Mouse (Mus musculus) stomach, embryonic 16.5 days (tissue): ENCODE measurements around the gene Gm11172. TPM values are rescaled to one million over a fixed set of nuclear protein-coding genes. Genes with fewer than 3 reads are reported as not detected.

ENCODE experiments used
- ATAC-seq: fragments of 200-750 bp; cut with Nextera tagmentation; 2 replicates; pipeline ENCODE4 v1.8.0; 2017; ENCODE audit warnings: moderate number of reproducible peaks, moderate TSS enrichment; ENCODE audit not compliant: insufficient read depth, low FRiP score
- H3K27ac ChIP-seq: fragments of 300-500 bp; sonication (generic); 2 replicates; pipeline ENCODE4 v1.5.1; 2014; ENCODE audit warnings: low read length
- H3K27me3 ChIP-seq: fragments of 300-500 bp; sonication (generic); 2 replicates; pipeline ENCODE4 v1.6.1; 2014; ENCODE audit warnings: low read length, control low read depth, mixed read lengths; ENCODE audit not compliant: control insufficient read depth, insufficient read depth
- H3K36me3 ChIP-seq: fragments of 300-500 bp; sonication (generic); 2 replicates; pipeline ENCODE4 v1.6.1; 2014; ENCODE audit warnings: low read length; ENCODE audit not compliant: control insufficient read depth, insufficient read depth
- H3K4me1 ChIP-seq: fragments of 300-500 bp; sonication (generic); 2 replicates; pipeline ENCODE4 v1.6.1; 2014; ENCODE audit warnings: low read length, control low read depth, mixed read lengths; ENCODE audit not compliant: control insufficient read depth, insufficient read depth
- H3K4me2 ChIP-seq: fragments of 300-500 bp; sonication (generic); 2 replicates; pipeline ENCODE4 v1.6.1; 2014; ENCODE audit warnings: low read depth, low read length, mixed read lengths
- H3K4me3 ChIP-seq: fragments of 300-500 bp; sonication (generic); replicated peaks from 2 replicates; pipeline ENCODE4 v1.5.1; 2014; ENCODE audit warnings: mild to moderate bottlenecking, low read length
- H3K9ac ChIP-seq: fragments of 300-500 bp; sonication (generic); 2 replicates; pipeline ENCODE4 v1.6.1; 2014; ENCODE audit warnings: low read length
- H3K9me3 ChIP-seq: fragments of 300-500 bp; sonication (generic); replicated peaks from 2 replicates; pipeline ENCODE4 v1.6.1; 2016; ENCODE audit warnings: low read length, control low read depth; ENCODE audit not compliant: control insufficient read depth
- WGBS: fragments of 180-500 bp; shearing (Covaris S2); extraction: QIAGEN DNeasy Blood & Tissue Kit; methylation state at CpG from one replicate; pipeline ENCODE4 v1.1.7; 2014; 5-methylcytosine and 5-hydroxymethylcytosine counted together
- polyA plus RNA-seq: library from polyadenylated mRNA; unstranded; fragments of >200 nt; fragmentation: Nextera tagmentation; extraction: Ambion mirVana; gene quantifications from 2 replicates; pipeline ENCODE4 v1.2.1, GENCODE M21; 2015

The Gm11172 gene
- polyA plus RNA-seq, 1 experiment from 2014 or later, result not detected

- WGBS, result 36% methylated on average over 4 of the region's 4 CpGs
- Histone ChIP-seq H3K27ac (peak overlapping the region; percentile 70), H3K4me3 (no peak overlapping the region), H3K9me3 (no peaks in the 10 kb centered on the region), H3K27me3 (no peaks in the 10 kb centered on the region), H3K36me3 (no peaks in the 10 kb centered on the region), H3K4me2 (no peak overlapping the region), H3K9ac (no peak overlapping the region), H3K4me1 (no peaks in the 10 kb centered on the region)
- ATAC-seq, result peak; percentile 73
These were observed 8.7 kb downstream of the Gm11172 start for GRCm38 (mm10) chr16:10821387-10821786.

GRCm38 (mm10) chr16:10824536-10824935, 11.8 kb downstream of the Gm11172 start:
- no peaks in the 10 kb centered on the region for H3K36me3 ChIP-seq
- H3K27me3 ChIP-seq, result no peaks in the 10 kb centered on the region
- H3K9me3 ChIP-seq, result no peaks in the 10 kb centered on the region
- H3K27ac ChIP-seq, result no peak overlapping the region
- 0 out of 2 replicates have a peak, but pooled peaks cover 2% of the 10 kb centered on the region for H3K4me1 ChIP-seq
- no peak for ATAC-seq
- H3K4me2 ChIP-seq, result no peak overlapping the region
- WGBS, result 83% methylated on average over 1 of the region's 1 CpGs
- no peak overlapping the region for H3K4me3 ChIP-seq
- no peak overlapping the region for H3K9ac ChIP-seq

- H3K4me2 ChIP-seq, result no peak overlapping the region
- H3K27me3 ChIP-seq, result no peaks in the 10 kb centered on the region
- H3K36me3 ChIP-seq, result no peaks in the 10 kb centered on the region
- WGBS, result 68% methylated on average over 4 of the region's 4 CpGs
- no peak overlapping the region for H3K4me3 ChIP-seq
- no peak overlapping the region for H3K27ac ChIP-seq
- H3K9ac ChIP-seq, result no peak overlapping the region
- no peaks in the 10 kb centered on the region for H3K9me3 ChIP-seq
- no peak for ATAC-seq
- H3K4me1 ChIP-seq, result 0 out of 2 replicates have a peak, but pooled peaks cover 2% of the 10 kb centered on the region
These were observed 13.1 kb downstream of the Gm11172 start for GRCm38 (mm10) chr16:10825840-10826239.

- Histone ChIP-seq H3K4me3 (no peak overlapping the region), H3K4me1 (0 out of 2 replicates have a peak, but pooled peaks cover 2% of the 10 kb centered on the region)
These were observed 14.6 kb downstream of the Gm11172 start for GRCm38 (mm10) chr16:10827269-10827668.

GRCm38 (mm10) chr16:10827766-10828460, 15.2 kb downstream of the Gm11172 start:
- no peaks in the 10 kb centered on the region for H3K36me3 ChIP-seq
- no peaks in the 10 kb centered on the region for H3K27me3 ChIP-seq
- H3K4me3 ChIP-seq, result no peak overlapping the region
- H3K9ac ChIP-seq, result no peak overlapping the region
- H3K27ac ChIP-seq, result no peak overlapping the region
- no peaks in the 10 kb centered on the region for H3K9me3 ChIP-seq
- no peak overlapping the region for H3K4me2 ChIP-seq
- 0 out of 2 replicates have a peak, but pooled peaks cover 2% of the 10 kb centered on the region for H3K4me1 ChIP-seq
- WGBS, result 74% methylated on average over 7 of the region's 7 CpGs
- ATAC-seq, result no peak

More at GRCm38 (mm10) chr16:10827269-10827668, 14.6 kb downstream of the Gm11172 start:
- no peak overlapping the region for H3K27ac ChIP-seq
- ATAC-seq, result no peak
- H3K9me3 ChIP-seq, result no peaks in the 10 kb centered on the region
- no peak overlapping the region for H3K9ac ChIP-seq
- H3K36me3 ChIP-seq, result no peaks in the 10 kb centered on the region
- 89% methylated on average over 9 of the region's 9 CpGs for WGBS
- no peak overlapping the region for H3K4me2 ChIP-seq
- H3K27me3 ChIP-seq, result no peaks in the 10 kb centered on the region

- no peaks in the 10 kb centered on the region for H3K36me3 ChIP-seq
These were observed 15.7 kb downstream of the Gm11172 start for GRCm38 (mm10) chr16:10828461-10828805.

GRCm38 (mm10) chr16:10834542-10834910, 21.8 kb downstream of the Gm11172 start:
- 3% methylated on average over 12 of the region's 12 CpGs for WGBS
- H3K27ac ChIP-seq, result no peak overlapping the region; the same call in 1 of the 2 replicates
- H3K9ac ChIP-seq, result peak overlapping the region; percentile 86; the same call in 1 of the 2 replicates

More at GRCm38 (mm10) chr16:10828461-10828805, 15.7 kb downstream of the Gm11172 start:
- no peak overlapping the region for H3K9ac ChIP-seq
- H3K4me3 ChIP-seq, result no peak overlapping the region
- H3K27me3 ChIP-seq, result no peaks in the 10 kb centered on the region
- no peaks in the 10 kb centered on the region for H3K9me3 ChIP-seq
- H3K4me2 ChIP-seq, result no peak overlapping the region
- ATAC-seq, result no peak
- H3K4me1 ChIP-seq, result 0 out of 2 replicates have a peak, but pooled peaks cover 2% of the 10 kb centered on the region
- H3K27ac ChIP-seq, result no peak overlapping the region
- 45% methylated on average over 4 of the region's 4 CpGs for WGBS

GRCm38 (mm10) chr16:10834911-10835587, 22.3 kb downstream of the Gm11172 start, which contains the start of gene Rmi2:
Gene Rmi2, plus strand, starts transcription at chr16:10835059.
- peaks cover 34% of the 10 kb centered on the region for H3K4me1 ChIP-seq
- H3K27me3 ChIP-seq, result no peaks in the 10 kb centered on the region
- WGBS, result under 1% methylated on average over 55 of the region's 69 CpGs
- peak within 1 kb of the TSS; percentile 93 for H3K27ac ChIP-seq
- peak within 1 kb of the TSS; percentile 91 for H3K4me3 ChIP-seq
- no peaks in the 10 kb centered on the region for H3K36me3 ChIP-seq
- peak; percentile 94 for ATAC-seq
- H3K4me2 ChIP-seq, result peak within 1 kb of the TSS; percentile 86
- peak within 1 kb of the TSS; percentile 86 for H3K9ac ChIP-seq
- no peaks in the 10 kb centered on the region for H3K9me3 ChIP-seq

More at GRCm38 (mm10) chr16:10834542-10834910, 21.8 kb downstream of the Gm11172 start:
- ATAC-seq, result no peak
- no peaks in the 10 kb centered on the region for H3K36me3 ChIP-seq
- peak overlapping the region; percentile 86 for H3K4me2 ChIP-seq
- H3K27me3 ChIP-seq, result no peaks in the 10 kb centered on the region
- H3K9me3 ChIP-seq, result no peaks in the 10 kb centered on the region
- peak overlapping the region; percentile 91 for H3K4me3 ChIP-seq
- H3K4me1 ChIP-seq, result peaks cover 34% of the 10 kb centered on the region

GRCm38 (mm10) chr16:10836388-10836787, 23.7 kb downstream of the Gm11172 start:
- Histone ChIP-seq H3K4me2 (no peak overlapping the region), H3K4me1 (peaks cover 34% of the 10 kb centered on the region), H3K36me3 (no peaks in the 10 kb centered on the region), H3K27me3 (no peaks in the 10 kb centered on the region), H3K27ac (no peak overlapping the region), H3K4me3 (no peak overlapping the region), H3K9me3 (no peaks in the 10 kb centered on the region), H3K9ac (no peak overlapping the region)
- WGBS, result 84% methylated on average over 3 of the region's 3 CpGs
- ATAC-seq, result no peak
